Mouse (Mus musculus): ENCODE measurements at regions not wholly inside any gene's neighbourhood (a gene's known extent, or its start where the extent isn't known, plus 50 kb on each side); places are given as distances from the start of the nearest gene placed in this dataset.

GRCm38 (mm10) chr12:110332616-110333154 is 53.8 kb downstream of the Dio3 start:
- DNase-seq (ENCODE audit: low read depth) = no peak

DNA sequence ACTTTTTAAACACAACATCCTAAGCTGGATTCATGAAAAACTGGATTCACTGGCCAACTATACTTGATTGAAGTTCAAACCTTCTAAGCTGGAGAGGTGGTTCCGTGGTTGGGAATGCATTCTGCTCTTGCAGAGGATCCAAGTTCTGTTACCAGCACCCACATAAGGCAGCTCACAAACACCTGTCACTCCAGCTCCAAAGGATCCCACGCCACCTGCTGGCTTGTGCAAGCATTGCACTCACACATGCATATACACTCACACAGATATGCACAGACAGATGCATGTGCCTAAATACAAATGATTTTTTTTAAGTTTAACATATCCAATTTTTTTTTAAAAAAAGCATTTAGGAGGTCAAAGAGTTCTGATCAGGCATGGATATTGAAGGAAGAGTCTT is 55.7 kb downstream of the Dio3 start:
- no peak for DNase-seq (ENCODE audit: low read depth)

DNA sequence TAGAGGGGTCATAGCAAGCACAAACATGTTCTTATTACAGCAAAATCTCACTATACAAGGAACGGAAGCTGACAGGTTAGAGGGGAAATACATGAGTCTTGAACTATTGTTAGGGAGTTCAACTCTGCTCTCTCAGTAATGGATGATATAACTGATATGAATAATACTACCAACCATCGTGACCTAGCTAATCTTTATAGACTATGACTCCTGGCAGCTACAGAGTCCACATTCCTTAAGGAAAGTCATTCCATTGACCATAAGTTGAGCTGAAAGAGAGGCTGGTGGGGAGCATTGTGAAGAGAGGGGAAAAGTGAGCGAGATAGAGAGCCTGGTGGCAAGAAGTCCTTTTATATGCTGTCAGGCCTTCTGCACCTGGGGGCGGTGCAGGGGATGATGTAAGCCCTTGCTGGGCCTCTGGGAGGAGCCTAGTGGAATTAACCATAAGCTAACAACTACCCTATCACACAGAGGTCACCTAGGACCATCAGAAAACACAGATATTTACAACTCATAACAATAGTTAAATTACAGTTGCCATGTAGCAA is 65.5 kb downstream of the Dio3 start:
- DNase-seq (ENCODE audit: low read depth) = no peak

DNA sequence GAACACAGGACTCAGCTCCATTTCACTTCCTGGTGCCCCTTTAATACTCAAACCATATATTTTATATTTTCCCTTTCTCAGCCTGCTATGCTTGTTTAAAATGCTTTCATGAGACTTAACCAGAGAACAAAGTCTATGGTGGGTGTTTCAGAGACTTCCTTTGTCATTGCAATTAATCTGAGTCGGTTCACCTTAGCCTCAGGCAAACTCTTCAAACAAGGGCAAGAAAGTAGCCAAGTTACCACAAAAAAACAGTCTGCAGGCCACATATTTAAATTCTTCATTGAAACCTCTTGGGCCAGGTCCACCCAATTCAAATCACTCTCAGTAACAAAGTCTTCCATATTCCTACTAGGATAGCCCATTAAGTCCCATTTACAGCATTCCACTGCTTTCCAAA is 70.8 kb downstream of the Dio3 start:
- no peak for DNase-seq (ENCODE audit: low read depth)

GRCm38 (mm10) chr12:110355851-110356250 is 77.0 kb downstream of the Dio3 start:
- DNase-seq (ENCODE audit: low read depth) = no peak

GRCm38 (mm10) chr12:110367102-110367501 is 79.8 kb upstream of the Ppp2r5c start:
- DNase-seq (ENCODE audit: low read depth) = no peak

DNA sequence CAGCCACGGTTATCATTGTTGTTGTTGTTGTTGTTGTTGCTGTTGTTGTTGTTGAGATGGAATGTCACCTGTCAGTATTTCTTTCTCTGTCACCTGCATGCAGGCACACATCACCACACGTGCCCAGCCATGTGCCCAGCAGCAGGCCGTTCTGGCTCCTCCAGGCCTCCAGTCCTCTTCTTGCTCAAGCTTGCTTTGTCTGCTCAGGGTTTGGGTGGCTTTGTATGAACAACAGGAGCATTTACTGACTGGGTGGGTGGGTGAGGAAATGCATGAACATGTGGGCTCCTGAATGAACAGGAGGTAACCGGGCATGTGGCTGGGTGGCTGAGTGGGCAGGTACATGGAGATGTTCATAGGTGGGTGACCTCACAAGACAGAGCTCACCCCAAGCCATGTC is 79.1 kb upstream of the Ppp2r5c start:
- no peak for DNase-seq (ENCODE audit: low read depth)

GRCm38 (mm10) chr12:110371886-110372690 is 74.8 kb upstream of the Ppp2r5c start:
- DNase-seq (ENCODE audit: low read depth) = no peak

DNA sequence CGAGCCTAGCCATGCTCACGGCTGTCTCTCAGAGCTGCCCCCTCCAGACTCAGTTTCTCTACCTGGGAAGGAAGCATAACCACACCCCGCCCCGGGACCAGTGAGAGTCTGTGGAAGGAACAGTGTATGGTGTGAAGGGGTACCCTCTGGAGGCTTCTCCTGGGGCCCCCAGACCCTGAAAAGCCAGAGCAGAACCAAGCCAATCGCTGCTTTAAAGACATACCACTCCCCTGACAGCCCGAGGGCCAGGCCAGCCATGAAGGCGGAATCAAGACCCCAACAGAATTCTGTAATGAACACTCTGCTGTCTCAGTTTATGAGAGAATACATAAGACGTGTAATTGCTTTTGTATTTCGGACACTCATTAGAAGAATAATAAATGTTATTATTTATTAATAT is 73.9 kb upstream of the Ppp2r5c start:
- DNase-seq (ENCODE audit: low read depth) = no peak

- DNase-seq (ENCODE audit: low read depth) = peak; percentile 68
These were observed 73.4 kb upstream of the Ppp2r5c start for GRCm38 (mm10) chr12:110373408-110374065.

DNA sequence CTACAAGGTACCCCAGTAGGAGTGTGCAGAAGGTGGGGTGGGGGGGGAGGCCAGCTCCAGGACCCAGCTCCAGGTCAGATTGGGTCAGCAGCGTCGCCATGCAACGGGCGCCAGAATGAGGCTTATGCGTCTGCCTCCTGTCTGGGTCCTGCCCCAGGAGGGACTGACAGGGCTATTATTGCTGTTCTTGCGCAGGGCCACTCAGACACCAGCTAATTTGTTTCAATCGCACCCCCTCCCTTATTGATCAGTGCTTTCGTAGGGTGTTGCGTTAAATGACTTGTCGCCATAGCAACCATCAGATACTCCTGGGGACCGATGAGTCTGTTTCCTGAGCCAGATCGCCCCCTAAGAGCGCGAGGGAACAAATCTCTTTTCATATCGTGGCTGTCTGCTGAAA is 71.8 kb upstream of the Ppp2r5c start:
- DNase-seq (ENCODE audit: low read depth) = no peak

DNA sequence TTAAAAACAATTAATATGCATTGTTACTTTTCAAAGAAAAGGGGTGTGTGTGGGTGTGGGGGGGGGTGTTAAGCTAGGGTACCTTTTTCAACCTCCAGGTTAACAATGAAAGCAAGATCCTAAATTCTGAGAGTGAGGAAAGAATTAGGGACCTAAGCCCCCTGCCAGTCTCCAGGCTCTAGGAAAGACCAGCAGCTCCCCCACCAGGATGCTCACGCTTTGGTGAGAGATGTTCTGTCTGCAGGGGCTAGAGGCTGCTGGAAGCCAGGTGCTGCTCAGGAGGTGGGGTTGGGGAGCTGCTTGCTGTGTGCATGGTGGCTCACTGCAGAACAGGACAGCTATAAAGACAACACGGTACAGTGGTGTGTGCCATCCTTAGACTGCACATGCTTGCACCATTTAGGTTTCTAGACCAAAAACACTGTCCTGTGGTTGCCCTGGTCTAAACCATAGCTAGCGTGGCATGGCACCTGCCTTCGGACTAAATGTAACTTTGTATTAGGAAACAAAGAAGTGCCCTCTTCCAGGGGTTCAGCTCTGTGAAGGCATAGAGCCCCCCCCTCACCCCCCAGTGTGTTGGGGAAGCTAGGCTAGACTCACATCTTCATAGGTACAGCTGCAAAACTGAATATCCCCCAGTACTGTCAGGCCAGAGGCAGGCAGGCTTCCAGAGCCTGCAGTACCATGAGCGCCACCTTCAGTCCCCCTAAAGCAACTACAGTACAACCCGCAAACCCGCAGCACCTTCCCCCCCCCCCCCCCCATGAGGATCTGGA is 70.7 kb upstream of the Ppp2r5c start:
- DNase-seq (ENCODE audit: low read depth) = peak; percentile 51

GRCm38 (mm10) chr12:110376838-110377150 is 70.1 kb upstream of the Ppp2r5c start:
- DNase-seq (ENCODE audit: low read depth) = no peak

DNA sequence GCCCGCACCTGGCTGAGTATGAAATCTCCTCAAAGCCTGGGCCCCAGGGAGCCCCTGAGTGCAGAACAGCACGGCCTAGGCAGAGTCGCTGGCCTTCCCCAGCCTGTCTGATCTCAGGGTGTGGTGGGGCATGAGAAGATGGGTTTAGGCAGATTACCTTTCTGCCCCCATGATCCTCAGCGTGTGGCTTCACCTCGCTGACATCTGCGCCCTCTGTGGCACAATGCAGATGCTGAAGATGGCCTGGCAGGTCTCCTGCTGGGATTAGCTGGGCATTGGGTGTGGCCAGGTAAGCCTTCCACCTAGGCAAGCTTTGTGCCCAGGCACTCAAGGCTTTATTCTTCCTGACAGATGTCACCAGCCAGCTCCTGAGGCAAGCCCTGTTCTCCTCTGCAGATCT is 69.6 kb upstream of the Ppp2r5c start:
- DNase-seq (ENCODE audit: low read depth) = no peak

DNA sequence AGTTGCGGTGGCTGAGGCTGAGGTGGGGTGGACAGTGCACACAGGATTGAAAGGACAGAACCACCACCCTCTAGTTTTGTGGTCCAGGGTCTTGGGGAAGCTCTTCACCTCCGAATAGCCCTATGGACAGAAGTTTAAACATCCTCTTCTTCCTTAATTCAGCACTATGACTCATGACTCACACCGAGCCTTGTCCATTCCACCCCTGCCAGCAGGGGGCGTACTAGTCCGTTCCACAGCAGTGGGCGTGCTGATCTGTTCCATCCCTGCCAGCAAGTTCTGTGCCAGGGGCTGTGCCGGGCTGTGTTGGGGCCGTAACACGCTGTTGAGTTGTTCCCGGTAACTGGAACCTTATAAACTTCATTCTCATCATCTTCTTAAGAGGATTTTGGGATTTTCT is 69.2 kb upstream of the Ppp2r5c start:
- DNase-seq (ENCODE audit: low read depth) = peak; percentile 73

- no peak for DNase-seq (ENCODE audit: low read depth)
These were observed 68.6 kb upstream of the Ppp2r5c start for GRCm38 (mm10) chr12:110378302-110378701.

DNA sequence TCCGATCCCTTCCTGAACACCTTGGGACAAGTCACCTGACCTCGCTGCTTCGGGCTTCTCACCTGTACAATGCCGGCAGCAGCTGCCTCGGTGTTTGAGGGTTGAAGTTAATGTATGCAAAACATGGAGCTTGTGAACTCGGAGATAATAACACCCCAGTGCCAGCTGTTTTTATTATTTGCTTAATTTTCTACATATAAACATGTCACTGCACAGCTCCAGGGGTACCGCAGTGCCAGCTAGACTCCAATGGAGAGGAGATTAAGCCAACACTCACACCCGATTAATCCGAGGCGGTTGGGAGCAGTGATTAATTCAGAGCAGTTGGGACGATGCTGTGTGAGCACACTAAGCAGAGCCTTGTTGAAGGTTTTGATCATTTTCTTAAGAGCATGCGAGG is 67.2 kb upstream of the Ppp2r5c start:
- no peak for DNase-seq (ENCODE audit: low read depth)

DNA sequence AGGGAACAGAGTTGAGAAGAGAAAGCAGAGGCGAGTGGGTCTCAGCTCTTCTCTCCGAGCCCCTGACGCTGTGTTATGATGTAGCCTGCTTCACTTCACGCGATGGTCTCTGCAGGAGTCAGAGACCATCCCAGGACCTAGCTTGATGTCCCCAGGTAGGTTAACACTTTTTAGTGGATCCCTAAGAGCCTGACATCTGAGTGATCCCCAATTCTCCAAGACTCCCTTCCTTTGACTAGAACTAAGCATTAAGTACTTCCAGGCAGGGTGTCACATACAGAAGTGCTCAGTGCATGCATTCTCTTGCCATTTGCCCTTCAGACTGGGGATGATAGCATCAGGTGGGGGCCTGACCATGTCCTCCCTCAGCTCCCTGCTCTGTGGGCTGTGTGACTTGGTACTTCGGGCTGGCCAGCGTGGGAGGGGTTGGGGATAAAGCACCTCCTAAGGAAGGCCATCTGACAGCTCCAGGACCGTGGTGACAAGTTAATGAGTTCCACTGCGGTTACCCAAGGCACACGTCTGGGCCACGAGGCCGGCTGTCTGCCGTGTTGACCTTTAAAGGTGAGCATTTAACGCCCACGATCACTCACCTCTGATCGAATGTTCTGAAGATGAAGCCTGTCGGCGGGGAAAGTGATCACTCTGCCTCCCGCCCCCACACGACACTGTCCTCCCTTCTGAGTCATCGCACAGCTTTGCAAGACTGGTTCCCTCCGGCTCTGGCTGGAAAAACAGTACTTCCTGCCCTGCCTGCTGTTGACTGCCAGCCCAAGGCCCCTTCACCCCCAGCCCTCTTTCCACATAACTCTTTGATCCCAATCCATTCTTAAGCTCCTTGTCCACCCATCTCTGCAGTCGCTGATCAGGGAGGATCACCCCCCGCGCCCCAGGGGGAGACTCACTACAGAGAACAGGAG is 65.8 kb upstream of the Ppp2r5c start:
- DNase-seq (ENCODE audit: low read depth) = peak; percentile 82

- DNase-seq (ENCODE audit: low read depth) = no peak
These were observed 61.9 kb upstream of the Ppp2r5c start for GRCm38 (mm10) chr12:110385031-110385430.

DNA sequence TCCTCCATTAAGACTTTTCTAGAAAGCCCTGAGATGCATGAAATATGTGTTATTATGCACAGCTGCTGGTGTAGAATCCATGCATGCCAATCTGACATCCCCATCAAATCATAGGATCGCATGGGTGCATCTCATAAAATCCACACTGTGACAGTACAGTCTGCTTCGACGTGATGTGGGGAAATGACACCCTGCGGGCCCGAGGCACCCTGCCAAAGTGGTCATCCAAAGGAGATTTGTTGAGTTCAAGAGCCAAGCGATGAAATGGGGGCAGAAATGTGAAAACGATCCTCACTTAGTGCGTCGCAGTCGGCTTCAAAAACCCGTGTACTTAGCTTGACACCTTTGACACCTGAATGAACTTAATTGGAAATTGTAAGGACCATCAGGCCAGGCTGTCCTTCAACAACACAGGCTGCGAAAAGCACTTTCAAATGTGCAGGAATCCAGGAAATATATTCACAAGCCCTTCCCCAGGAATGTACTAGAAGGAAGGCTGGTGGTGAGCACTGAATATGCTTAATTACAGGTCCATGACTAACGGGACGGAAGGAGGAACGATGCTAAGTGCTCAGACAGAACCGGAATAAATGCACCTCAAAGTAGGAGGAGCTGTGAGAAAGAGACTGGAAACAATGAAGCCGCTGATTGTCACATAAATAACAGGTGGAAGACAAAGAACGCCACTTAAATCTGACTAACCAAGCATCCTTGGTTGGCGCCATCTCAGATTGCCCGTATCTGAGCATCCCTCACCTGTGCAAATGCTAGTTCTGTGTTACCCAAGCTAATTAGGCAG is 60.9 kb upstream of the Ppp2r5c start:
- no peak for DNase-seq (ENCODE audit: low read depth)

GRCm38 (mm10) chr12:110387056-110387455 is 59.9 kb upstream of the Ppp2r5c start:
- no peak for DNase-seq (ENCODE audit: low read depth)
